Mouse (Mus musculus) liver, embryonic 11.5 days (tissue): ENCODE measurements around the gene Rnf169. TPM values are rescaled to one million over a fixed set of nuclear protein-coding genes. Genes with fewer than 3 reads are reported as not detected.
"Not testable (repeated sequence)": the region's sequence is repeated elsewhere in the genome, so short reads cannot be mapped to it uniquely, and the experiment has no call there.

Source experiments
- ATAC-seq: fragments of 200-750 bp; cut with Nextera tagmentation; replicated peaks from 2 replicates; pipeline ENCODE4 v1.8.0; 2017; ENCODE audit warnings: moderate number of reproducible peaks, mild to moderate bottlenecking, moderate TSS enrichment, moderate library complexity; ENCODE audit not compliant: low FRiP score
- DNase-seq: peaks from one replicate; pipeline ENCODE4 v3.0.0-alpha.2; 2017; ENCODE audit warnings: low spot score
- H3K27ac ChIP-seq: fragments of 300-500 bp; sonication (generic); 2 replicates; pipeline ENCODE4 v1.5.1; 2014; ENCODE audit warnings: mild to moderate bottlenecking, low read depth, low read length, control low read depth
- H3K27me3 ChIP-seq: fragments of 300-500 bp; sonication (generic); replicated peaks from 2 replicates; pipeline ENCODE4 v1.6.1; 2014; ENCODE audit warnings: low read length, mixed read lengths; ENCODE audit not compliant: control insufficient read depth, insufficient read depth
- H3K36me3 ChIP-seq: fragments of 300-500 bp; sonication (generic); 2 replicates; pipeline ENCODE4 v1.6.1; 2014; ENCODE audit warnings: mild to moderate bottlenecking, low read length, moderate library complexity, mixed read lengths; ENCODE audit not compliant: control insufficient read depth, insufficient read depth
- H3K4me1 ChIP-seq: fragments of 300-500 bp; sonication (generic); replicated peaks from 2 replicates; pipeline ENCODE4 v1.6.1; 2014; ENCODE audit warnings: low read length, mixed read lengths; ENCODE audit not compliant: control insufficient read depth, insufficient read depth
- H3K4me2 ChIP-seq: fragments of 300-500 bp; sonication (generic); 2 replicates; pipeline ENCODE4 v1.6.1; 2014; ENCODE audit warnings: mild to moderate bottlenecking, control low read depth, moderate library complexity
- H3K4me3 ChIP-seq: fragments of 300-500 bp; sonication (generic); 2 replicates; pipeline ENCODE4 v1.5.1; 2014; ENCODE audit warnings: low read depth, low read length, control low read depth
- H3K9ac ChIP-seq: fragments of 300-500 bp; sonication (generic); 2 replicates; pipeline ENCODE4 v1.6.1; 2014; ENCODE audit warnings: low read depth, low read length, control low read depth
- H3K9me3 ChIP-seq: fragments of 300-500 bp; sonication (generic); 2 replicates; pipeline ENCODE4 v1.6.1; 2016; ENCODE audit warnings: low read length, inconsistent platforms, mixed read lengths; ENCODE audit not compliant: control insufficient read depth
- WGBS: fragments of 180-500 bp; shearing (Covaris S2); extraction: QIAGEN DNeasy Blood & Tissue Kit; methylation state at CpG from one replicate; pipeline ENCODE4 v1.1.7; 2014; 5-methylcytosine and 5-hydroxymethylcytosine counted together
- polyA plus RNA-seq: library from polyadenylated mRNA; unstranded; fragments of >200 nt; fragmentation: Nextera tagmentation; extraction: Ambion mirVana; gene quantifications from 2 replicates; pipeline ENCODE4 v1.2.1, GENCODE M21; 2014

Gene Rnf169
- polyA plus RNA-seq, 1 experiment from 2014 or later, result 4.3 TPM

DNA sequence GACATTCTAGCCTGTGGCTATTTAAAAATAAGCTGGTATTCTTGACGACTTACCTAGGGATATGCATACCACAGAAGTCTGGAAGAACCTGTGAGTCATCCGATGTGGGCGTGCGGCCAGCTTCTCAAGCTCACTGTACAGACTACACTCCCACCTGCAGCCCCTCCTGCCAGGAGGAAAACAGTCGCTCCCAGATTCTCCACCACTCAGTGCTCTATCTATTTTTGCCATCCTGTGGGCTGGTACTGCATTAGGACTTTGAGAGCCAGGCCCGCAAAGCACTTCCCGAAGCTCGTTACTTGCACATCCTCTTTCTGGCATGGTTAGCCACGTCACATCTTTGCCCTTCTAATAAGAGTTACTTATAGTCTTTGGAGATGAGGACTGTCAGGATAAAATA, 32.9 kb downstream of the Rnf169 start:
- ATAC-seq (no peak), DNase-seq (no peak)
- 70% methylated on average over 9 of the region's 9 CpGs for WGBS
- Histone ChIP-seq H3K4me3 (no peak overlapping the region), H3K9me3 (no peaks in the 10 kb centered on the region), H3K4me1 (no peaks in the 10 kb centered on the region), H3K4me2 (no peak overlapping the region), H3K27me3 (no peaks in the 10 kb centered on the region), H3K27ac (no peak overlapping the region), H3K36me3 (peaks cover 25% of the 10 kb centered on the region), H3K9ac (no peak overlapping the region)

DNA sequence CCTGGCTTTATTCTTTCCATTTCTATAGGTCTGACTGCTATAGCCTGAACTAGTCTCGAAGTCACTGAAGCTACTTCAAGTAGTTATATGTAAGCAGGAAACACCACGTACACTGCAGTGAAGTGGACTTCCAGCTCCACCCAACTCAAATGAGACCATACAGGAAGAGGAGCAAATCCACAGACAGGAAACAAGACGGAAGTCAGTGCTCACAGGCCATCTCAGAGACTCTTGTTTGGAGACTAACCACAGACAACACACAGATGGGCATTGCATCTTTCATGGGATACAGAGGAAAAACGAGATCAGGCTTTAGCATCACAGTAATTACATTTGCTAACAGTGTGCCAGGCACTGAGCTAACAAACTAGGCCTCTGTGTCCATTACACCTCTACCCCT, 33.9 kb downstream of the Rnf169 start:
- no peak overlapping the region for H3K27ac ChIP-seq
- no peak overlapping the region for H3K9ac ChIP-seq
- no peaks in the 10 kb centered on the region for H3K4me1 ChIP-seq
- 67% methylated on average over 4 of the region's 4 CpGs for WGBS
- no peaks in the 10 kb centered on the region for H3K9me3 ChIP-seq
- peaks cover 24% of the 10 kb centered on the region for H3K36me3 ChIP-seq
- H3K27me3 ChIP-seq, result no peaks in the 10 kb centered on the region
- H3K4me3 ChIP-seq, result no peak overlapping the region
- H3K4me2 ChIP-seq, result no peak overlapping the region
- DNase-seq, result no peak
- no peak for ATAC-seq

DNA sequence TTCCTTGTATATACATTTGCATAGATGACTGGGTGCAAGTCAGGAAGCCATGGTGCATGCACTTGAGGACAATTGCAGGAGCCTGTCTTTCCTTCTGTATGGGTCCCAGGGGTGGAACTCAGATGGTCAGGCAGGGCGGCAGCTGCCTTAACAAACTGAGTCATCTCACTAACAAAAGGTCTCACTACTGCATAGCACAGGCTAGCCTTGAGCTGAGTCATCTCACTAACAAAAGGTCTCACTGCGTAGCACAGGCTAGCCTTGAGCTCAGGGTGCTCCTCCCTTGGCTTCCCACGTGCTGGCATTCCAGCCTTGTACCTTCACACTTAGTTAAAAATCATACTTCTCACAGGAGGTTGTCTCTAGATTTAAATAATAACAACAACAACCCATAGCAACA, 34.3 kb downstream of the Rnf169 start:
- Histone ChIP-seq H3K4me2 (no peak overlapping the region), H3K27me3 (no peaks in the 10 kb centered on the region), H3K9ac (no peak overlapping the region), H3K4me1 (no peaks in the 10 kb centered on the region), H3K9me3 (no peaks in the 10 kb centered on the region), H3K27ac (no peak overlapping the region), H3K4me3 (no peak overlapping the region), H3K36me3 (peaks cover 24% of the 10 kb centered on the region)
- 92% methylated on average over 3 of the region's 3 CpGs for WGBS
- ATAC-seq (no peak), DNase-seq (no peak)

DNA sequence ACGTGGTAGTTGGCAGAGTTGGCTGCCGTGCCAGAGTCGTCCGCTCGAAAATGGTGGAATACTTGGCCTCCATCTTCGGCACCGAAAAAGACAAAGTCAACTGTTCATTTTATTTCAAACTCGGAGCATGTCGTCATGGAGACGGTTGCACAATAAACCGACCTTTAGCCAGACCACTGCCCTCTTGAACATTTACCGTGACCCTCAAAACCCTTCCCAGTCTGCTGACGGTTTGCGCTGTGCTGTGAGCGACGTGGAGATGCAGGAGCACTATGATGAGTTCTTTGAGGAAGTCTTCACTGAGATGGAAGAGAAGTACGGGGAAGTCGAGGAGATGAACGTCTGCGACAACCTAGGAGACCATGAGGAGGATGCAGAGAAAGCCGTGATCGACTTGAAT, 35.2 kb downstream of the Rnf169 start:
- not testable (repeated sequence) for H3K27me3 ChIP-seq, H3K9ac ChIP-seq, ATAC-seq, H3K9me3 ChIP-seq, H3K27ac ChIP-seq, H3K4me1 ChIP-seq, DNase-seq, H3K4me3 ChIP-seq, H3K4me2 ChIP-seq
- H3K36me3 ChIP-seq, result peaks cover 33% of the 10 kb centered on the region
- 93% methylated on average over 22 of the region's 22 CpGs for WGBS

DNA sequence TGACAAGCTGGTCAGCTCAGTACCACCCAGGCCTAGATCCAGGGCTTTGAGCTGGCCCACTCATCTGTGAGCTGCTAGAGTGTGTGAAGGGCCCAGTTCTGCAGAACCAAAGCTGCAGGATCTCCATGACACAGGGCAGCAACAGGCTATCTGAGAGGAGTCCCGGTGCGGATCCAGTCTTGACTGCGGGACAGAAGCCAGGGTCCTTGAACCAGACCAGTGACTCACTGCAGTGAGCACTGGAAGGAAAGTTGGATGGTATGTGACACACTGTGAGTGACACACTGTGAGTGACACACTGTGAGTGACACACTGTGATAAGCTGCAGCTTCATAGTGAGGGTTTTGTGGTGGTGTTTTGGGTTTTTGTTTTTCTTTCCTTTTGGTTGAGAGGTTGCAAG, 35.7 kb downstream of the Rnf169 start:
- Histone ChIP-seq H3K9ac (no peak overlapping the region), H3K9me3 (no peaks in the 10 kb centered on the region), H3K4me3 (no peak overlapping the region), H3K27me3 (no peaks in the 10 kb centered on the region), H3K4me2 (no peak overlapping the region), H3K27ac (no peak overlapping the region), H3K36me3 (peaks cover 34% of the 10 kb centered on the region), H3K4me1 (no peaks in the 10 kb centered on the region)
- 98% methylated on average over 3 of the region's 3 CpGs for WGBS
- ATAC-seq (no peak), DNase-seq (no peak)

DNA sequence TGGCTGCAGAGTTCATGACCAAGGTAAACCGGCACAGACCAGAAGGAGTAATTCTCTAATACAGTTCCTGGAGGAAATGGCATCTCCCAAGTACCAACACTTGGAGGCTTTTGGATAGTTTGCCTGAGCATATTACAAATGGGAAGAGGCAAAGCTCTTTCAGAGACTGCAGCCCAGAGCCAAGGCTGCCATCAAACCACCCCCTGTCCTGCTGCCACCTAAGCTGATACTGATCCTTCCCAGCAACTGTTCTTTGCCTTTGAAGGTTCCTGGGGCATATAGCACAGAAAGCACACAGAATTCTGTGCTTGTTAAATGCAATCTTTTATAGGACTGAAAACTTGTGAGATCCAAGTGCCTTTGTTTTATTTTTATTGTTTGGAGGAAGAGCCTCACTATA, 39.6 kb downstream of the Rnf169 start:
- Histone ChIP-seq H3K4me3 (no peak overlapping the region), H3K4me1 (no peaks in the 10 kb centered on the region), H3K9ac (no peak overlapping the region), H3K27ac (no peak overlapping the region), H3K4me2 (no peak overlapping the region), H3K27me3 (no peaks in the 10 kb centered on the region), H3K36me3 (peaks cover 21% of the 10 kb centered on the region), H3K9me3 (no peaks in the 10 kb centered on the region)
- no peak for ATAC-seq
- DNase-seq, result no peak
- 95% methylated on average over 1 of the region's 1 CpGs for WGBS

DNA sequence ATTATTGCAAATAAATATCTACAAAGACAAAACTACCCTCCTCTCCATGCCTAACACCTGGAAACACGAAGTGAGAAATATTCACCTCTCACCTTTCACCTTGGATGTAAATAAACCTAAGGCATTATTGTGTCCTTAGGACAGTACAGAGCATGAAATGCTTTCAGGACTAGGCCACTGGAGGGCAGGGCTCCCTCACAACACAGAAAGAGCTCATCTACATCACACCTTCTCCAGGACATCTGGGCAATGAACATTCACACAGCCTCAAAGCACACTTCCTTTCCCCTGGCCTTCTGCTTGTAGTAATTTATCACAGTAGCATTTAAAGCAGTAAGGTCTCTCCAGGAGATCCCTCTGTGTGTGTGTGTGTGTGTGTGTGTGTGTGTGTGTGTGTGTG, 44.5 kb downstream of the Rnf169 start:
- Histone ChIP-seq H3K4me3 (no peak overlapping the region), H3K36me3 (peaks cover 21% of the 10 kb centered on the region), H3K4me2 (no peak overlapping the region), H3K27me3 (no peaks in the 10 kb centered on the region), H3K4me1 (no peaks in the 10 kb centered on the region), H3K27ac (no peak overlapping the region), H3K9ac (no peak overlapping the region), H3K9me3 (no peaks in the 10 kb centered on the region)
- ATAC-seq (no peak), DNase-seq (no peak)
- WGBS, result 77% methylated on average over 1 of the region's 1 CpGs

DNA sequence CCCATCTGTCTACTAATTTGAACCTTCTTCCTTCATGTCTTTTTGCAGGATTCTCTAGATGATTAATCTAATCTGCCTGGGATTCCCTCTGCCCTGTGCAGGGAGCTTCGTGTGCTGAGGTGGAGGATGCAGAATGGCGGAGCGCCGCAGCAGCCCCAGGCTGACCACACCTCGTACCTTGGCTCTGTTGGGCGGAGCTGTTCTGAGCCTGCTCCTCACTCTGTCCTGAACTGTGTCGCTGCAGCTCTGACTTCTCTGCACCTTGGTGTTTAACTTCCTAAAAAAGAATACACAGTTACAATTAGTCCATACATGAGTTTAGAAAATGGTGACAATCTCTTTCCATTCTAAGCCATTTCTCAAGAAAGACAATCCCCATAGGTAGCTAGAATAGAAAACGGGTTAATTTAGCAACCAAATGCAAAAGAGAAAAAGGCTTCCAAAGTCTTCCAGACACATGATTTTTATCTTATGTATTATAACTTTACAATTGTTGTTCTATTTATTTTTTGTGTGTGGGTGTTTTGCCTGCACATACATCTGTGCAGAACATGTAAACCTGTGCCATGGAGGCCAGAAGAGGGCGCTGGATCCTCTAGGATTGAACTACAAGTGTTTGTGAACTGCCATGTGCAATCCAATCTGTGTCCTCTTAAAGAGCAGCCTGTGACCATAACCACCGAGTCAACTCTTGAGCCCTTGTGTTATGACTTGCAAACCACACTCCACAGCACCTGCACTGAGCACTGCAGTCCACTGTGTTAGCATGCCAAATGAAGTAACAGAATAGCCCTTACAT, 53.1 kb downstream of the Rnf169 start:
- no peak overlapping the region for H3K9ac ChIP-seq
- DNase-seq, result no peak
- H3K9me3 ChIP-seq, result no peaks in the 10 kb centered on the region
- H3K4me1 ChIP-seq, result no peaks in the 10 kb centered on the region
- H3K27ac ChIP-seq, result no peak overlapping the region
- no peak overlapping the region for H3K4me2 ChIP-seq
- WGBS, result 77% methylated on average over 10 of the region's 10 CpGs
- H3K27me3 ChIP-seq, result no peaks in the 10 kb centered on the region
- no peak overlapping the region for H3K4me3 ChIP-seq
- peaks cover 20% of the 10 kb centered on the region; the same call in 1 of the 2 replicates for H3K36me3 ChIP-seq
- no peak for ATAC-seq

DNA sequence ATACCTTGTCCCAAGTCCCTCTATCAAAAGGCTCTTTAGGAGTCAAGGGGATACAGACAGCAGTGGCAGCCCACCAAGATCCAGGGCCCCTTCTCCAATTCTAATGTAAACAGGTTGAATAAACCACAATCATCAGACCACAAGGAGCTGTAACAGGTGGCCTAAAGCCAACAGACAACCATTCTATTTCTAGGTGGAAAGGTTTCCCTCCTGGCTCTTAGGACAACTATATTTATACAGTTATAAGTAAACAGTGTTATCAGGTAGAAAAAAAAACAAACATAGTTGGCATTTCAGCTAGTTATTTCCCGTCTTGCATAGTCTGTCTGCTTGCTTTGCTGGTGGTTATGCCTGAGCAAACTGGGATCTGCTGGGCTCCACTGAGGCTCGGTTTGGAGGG, 59.8 kb downstream of the Rnf169 start:
- Histone ChIP-seq H3K27me3 (peaks cover 28% of the 10 kb centered on the region), H3K27ac (no peak overlapping the region), H3K4me2 (no peak overlapping the region), H3K9me3 (no peaks in the 10 kb centered on the region), H3K9ac (no peak overlapping the region), H3K4me3 (no peak overlapping the region), H3K4me1 (peaks cover 5% of the 10 kb centered on the region; the same call in 1 of the 2 replicates), H3K36me3 (peaks cover 10% of the 10 kb centered on the region; the same call in 1 of the 2 replicates)
- ATAC-seq (no peak), DNase-seq (no peak)
- WGBS, result 56% methylated on average over 2 of the region's 2 CpGs
